Mouse (Mus musculus) hindbrain, embryonic 14.5 days (tissue): Measurements from ENCODE around the gene Tnfaip8l3. TPM values are rescaled to one million over a fixed set of nuclear protein-coding genes. Genes with fewer than 3 reads are reported as not detected.
A peak's percentile ranks its signal among the peaks of the same experiment; 100 is the strongest.

ENCODE experiments used
- ATAC-seq: fragments of 200-750 bp; cut with Nextera tagmentation; 2 replicates; pipeline ENCODE4 v1.8.0; 2017; ENCODE audit warnings: moderate number of reproducible peaks, mild to moderate bottlenecking, moderate TSS enrichment, moderate library complexity; ENCODE audit not compliant: low FRiP score
- DNase-seq: peaks from one replicate; pipeline ENCODE4 v3.0.0-alpha.2; 2015; ENCODE audit warnings: low spot score
- H3K27ac ChIP-seq: fragments of 300-500 bp; sonication (generic); 2 replicates; pipeline ENCODE4 v1.5.1; 2014; ENCODE audit warnings: mild to moderate bottlenecking, moderate library complexity
- H3K27me3 ChIP-seq: fragments of 300-500 bp; sonication (generic); 2 replicates; pipeline ENCODE4 v1.6.1; 2014; ENCODE audit warnings: mild to moderate bottlenecking, low read length, mixed read lengths; ENCODE audit not compliant: control insufficient read depth, insufficient read depth
- H3K36me3 ChIP-seq: fragments of 300-500 bp; sonication (generic); replicated peaks from 2 replicates; pipeline ENCODE4 v1.6.1; 2014; ENCODE audit not compliant: control insufficient read depth, insufficient read depth
- H3K4me1 ChIP-seq: fragments of 300-500 bp; sonication (generic); replicated peaks from 2 replicates; pipeline ENCODE4 v1.6.1; 2014; ENCODE audit warnings: antibody characterized with exemption, low read length, mixed read lengths; ENCODE audit not compliant: control insufficient read depth, insufficient read depth
- H3K4me2 ChIP-seq: fragments of 300-500 bp; sonication (generic); replicated peaks from 2 replicates; pipeline ENCODE4 v1.6.1; 2014; ENCODE audit warnings: mild to moderate bottlenecking, moderate library complexity
- H3K4me3 ChIP-seq: fragments of 300-500 bp; sonication (generic); replicated peaks from 2 replicates; pipeline ENCODE4 v1.5.1; 2014; ENCODE audit warnings: mild to moderate bottlenecking, low read length
- H3K9ac ChIP-seq: fragments of 300-500 bp; sonication (generic); 2 replicates; pipeline ENCODE4 v1.6.1; 2014
- H3K9me3 ChIP-seq: fragments of 300-500 bp; sonication (generic); 2 replicates; pipeline ENCODE4 v1.6.1; 2016; ENCODE audit warnings: low read length; ENCODE audit not compliant: control insufficient read depth
- WGBS: fragments of 180-500 bp; shearing (Covaris S2); extraction: QIAGEN DNeasy Blood & Tissue Kit; methylation state at CpG from one replicate; pipeline ENCODE4 v1.1.7; 2014; 5-methylcytosine and 5-hydroxymethylcytosine counted together
- polyA plus RNA-seq: library from polyadenylated mRNA; unstranded; fragments of >200 nt; fragmentation: Nextera tagmentation; extraction: Ambion mirVana; gene quantifications from 2 replicates; pipeline ENCODE4 v1.2.1, GENCODE M21; 2014

The Tnfaip8l3 gene
- polyA plus RNA-seq, result 0.88 and 1.4 TPM in 2 replicates

- Histone ChIP-seq H3K4me1 (0 out of 2 replicates have a peak, but pooled peaks cover 10% of the 10 kb centered on the region), H3K9ac (peak within 1 kb of the TSS; percentile 60), H3K36me3 (no peaks in the 10 kb centered on the region), H3K4me2 (peak within 1 kb of the TSS; percentile 86), H3K27ac (no peak within 1 kb of the TSS), H3K9me3 (no peaks in the 10 kb centered on the region), H3K4me3 (peak within 1 kb of the TSS; percentile 40), H3K27me3 (peaks cover 31% of the 10 kb centered on the region)
- peak; percentile 83 for ATAC-seq
- under 1% methylated on average over 33 of the region's 35 CpGs for WGBS
- DNase-seq, result no peak
Observed at GRCm38 (mm10) chr9:54068032-54068649, at the start of gene Tnfaip8l3. Gene Tnfaip8l3 (minus strand): TSS chr9:54068388.

DNA sequence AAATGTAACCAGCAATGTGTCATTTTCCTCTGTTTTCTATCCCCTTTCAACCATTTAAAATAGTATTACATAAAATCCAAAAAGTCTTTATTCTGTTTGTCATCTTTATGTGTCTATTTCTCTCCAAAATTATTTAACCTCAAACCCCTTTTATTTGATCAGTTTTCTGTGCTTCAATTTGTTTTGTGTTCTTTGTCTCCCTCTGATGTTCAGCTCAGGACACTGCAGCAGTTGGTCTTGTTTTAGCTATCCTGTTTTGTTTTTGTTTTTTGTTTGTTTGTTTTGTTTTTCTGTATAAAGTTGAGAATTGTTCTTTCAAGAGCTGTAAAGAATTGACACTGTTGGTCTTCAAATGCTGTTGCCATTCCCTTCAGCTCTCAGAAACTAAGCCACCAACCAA lies 44.5 kb upstream of the Tnfaip8l3 start:
- H3K36me3 ChIP-seq, result no peaks in the 10 kb centered on the region
- DNase-seq (peak; percentile 76), ATAC-seq (no peak)
- peaks cover 12% of the 10 kb centered on the region; the same call in 1 of the 2 replicates for H3K9me3 ChIP-seq
- H3K9ac ChIP-seq, result no peak overlapping the region
- no peaks in the 10 kb centered on the region for H3K27me3 ChIP-seq
- no peak overlapping the region for H3K4me2 ChIP-seq
- no peak overlapping the region for H3K4me3 ChIP-seq
- H3K4me1 ChIP-seq, result no peaks in the 10 kb centered on the region
- no peak overlapping the region for H3K27ac ChIP-seq

- no peak overlapping the region for H3K4me3 ChIP-seq
- H3K4me1 ChIP-seq, result no peaks in the 10 kb centered on the region
- H3K9me3 ChIP-seq, result peaks cover 5% of the 10 kb centered on the region; the same call in 1 of the 2 replicates
- H3K27ac ChIP-seq, result no peak overlapping the region
- H3K4me2 ChIP-seq, result no peak overlapping the region
- no peaks in the 10 kb centered on the region for H3K27me3 ChIP-seq
- no peak overlapping the region for H3K9ac ChIP-seq
- DNase-seq (no peak), ATAC-seq (no peak)
- H3K36me3 ChIP-seq, result no peaks in the 10 kb centered on the region
Observed at GRCm38 (mm10) chr9:54098636-54099035, 30.4 kb upstream of the Tnfaip8l3 start.

- 89% methylated on average over 6 of the region's 6 CpGs for WGBS
- DNase-seq (no peak), ATAC-seq (no peak)
- H3K4me1 ChIP-seq, result no peaks in the 10 kb centered on the region
- no peak overlapping the region for H3K4me2 ChIP-seq
- no peaks in the 10 kb centered on the region for H3K36me3 ChIP-seq
- no peaks in the 10 kb centered on the region for H3K27me3 ChIP-seq
- no peaks in the 10 kb centered on the region for H3K9me3 ChIP-seq
- no peak overlapping the region for H3K27ac ChIP-seq
- no peak overlapping the region for H3K4me3 ChIP-seq
- H3K9ac ChIP-seq, result no peak overlapping the region
Observed at GRCm38 (mm10) chr9:54097091-54097490, 28.9 kb upstream of the Tnfaip8l3 start.

- H3K9me3 ChIP-seq, result no peaks in the 10 kb centered on the region
- H3K4me2 ChIP-seq, result no peak overlapping the region
- H3K4me1 ChIP-seq, result no peaks in the 10 kb centered on the region
- DNase-seq, result no peak
- 77% methylated on average over 3 of the region's 3 CpGs for WGBS
- H3K4me3 ChIP-seq, result no peak overlapping the region
- ATAC-seq, result no peak
- no peak overlapping the region for H3K9ac ChIP-seq
- H3K36me3 ChIP-seq, result no peaks in the 10 kb centered on the region
- no peaks in the 10 kb centered on the region for H3K27me3 ChIP-seq
- H3K27ac ChIP-seq, result no peak overlapping the region
Observed at GRCm38 (mm10) chr9:54084245-54084644, 16.1 kb upstream of the Tnfaip8l3 start.

GRCm38 (mm10) chr9:54077740-54078139 lies 9.6 kb upstream of the Tnfaip8l3 start:
- no peaks in the 10 kb centered on the region for H3K4me1 ChIP-seq
- H3K9ac ChIP-seq, result no peak overlapping the region
- no peak overlapping the region for H3K4me2 ChIP-seq
- ATAC-seq, result no peak
- H3K4me3 ChIP-seq, result no peak overlapping the region
- H3K27me3 ChIP-seq, result no peaks in the 10 kb centered on the region
- no peaks in the 10 kb centered on the region for H3K9me3 ChIP-seq
- WGBS, result 90% methylated on average over 2 of the region's 2 CpGs
- no peaks in the 10 kb centered on the region for H3K36me3 ChIP-seq
- H3K27ac ChIP-seq, result no peak overlapping the region
- DNase-seq, result no peak

DNA sequence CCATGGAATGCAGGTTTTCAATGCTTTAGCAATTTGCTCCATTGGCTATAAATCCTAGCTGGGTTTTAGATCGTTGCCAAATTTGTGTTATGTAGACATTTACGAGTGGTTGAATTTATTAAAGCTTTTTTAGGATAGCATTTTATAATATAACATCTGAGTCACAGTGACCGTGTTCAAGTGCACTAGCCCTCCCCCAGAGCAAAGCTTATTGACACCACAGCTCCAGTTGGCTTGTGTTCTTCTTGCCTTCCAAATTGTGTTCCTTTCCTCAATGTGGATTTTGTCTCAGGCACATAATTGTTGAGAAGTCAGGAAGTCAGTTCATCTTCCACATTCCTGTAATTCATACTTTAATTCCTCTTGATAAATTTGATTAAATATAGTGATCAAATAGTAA lies 6.7 kb upstream of the Tnfaip8l3 start:
- DNase-seq, result no peak
- no peaks in the 10 kb centered on the region for H3K36me3 ChIP-seq
- ATAC-seq, result no peak

GRCm38 (mm10) chr9:54073688-54074087 lies 5.5 kb upstream of the Tnfaip8l3 start:
- no peak for DNase-seq
- WGBS, result 89% methylated on average over 4 of the region's 4 CpGs
- H3K9ac ChIP-seq, result no peak overlapping the region
- 0 out of 2 replicates have a peak, but pooled peaks cover 5% of the 10 kb centered on the region for H3K4me1 ChIP-seq
- no peak overlapping the region for H3K4me3 ChIP-seq
- no peak overlapping the region for H3K4me2 ChIP-seq
- H3K36me3 ChIP-seq, result no peaks in the 10 kb centered on the region
- H3K27me3 ChIP-seq, result peaks cover 16% of the 10 kb centered on the region; the same call in 1 of the 2 replicates
- H3K9me3 ChIP-seq, result no peaks in the 10 kb centered on the region
- no peak overlapping the region for H3K27ac ChIP-seq
- no peak for ATAC-seq

More for the DNA sequence above, 6.7 kb upstream of the Tnfaip8l3 start:
- no peak overlapping the region for H3K4me3 ChIP-seq
- H3K27me3 ChIP-seq, result peaks cover 4% of the 10 kb centered on the region; the same call in 1 of the 2 replicates
- H3K9ac ChIP-seq, result no peak overlapping the region
- no peak overlapping the region for H3K4me2 ChIP-seq
- H3K9me3 ChIP-seq, result no peaks in the 10 kb centered on the region
- H3K27ac ChIP-seq, result no peak overlapping the region
- WGBS, result 92% methylated on average over 3 of the region's 3 CpGs
- H3K4me1 ChIP-seq, result no peaks in the 10 kb centered on the region

GRCm38 (mm10) chr9:54071474-54072095 lies 3.4 kb upstream of the Tnfaip8l3 start:
- Histone ChIP-seq H3K27ac (no peak overlapping the region), H3K9ac (no peak overlapping the region), H3K4me1 (0 out of 2 replicates have a peak, but pooled peaks cover 10% of the 10 kb centered on the region), H3K36me3 (no peaks in the 10 kb centered on the region), H3K9me3 (no peaks in the 10 kb centered on the region), H3K4me3 (no peak overlapping the region), H3K27me3 (peaks cover 27% of the 10 kb centered on the region), H3K4me2 (no peak overlapping the region)
- no peak for DNase-seq
- WGBS, result 82% methylated on average over 7 of the region's 7 CpGs
- ATAC-seq, result no peak
